Mouse (Mus musculus) ES-Bruce4 (cell line): ENCODE measurements around the gene Rbms3. TPM values are rescaled to one million over a fixed set of nuclear protein-coding genes. Genes with fewer than 3 reads are reported as not detected.

Experiments
- H3K27ac ChIP-seq: 2 replicates; pipeline ENCODE4 v1.5.1; 2012; ENCODE audit warnings: low read length, inconsistent platforms; ENCODE audit not compliant: insufficient read depth
- H3K27me3 ChIP-seq: 2 replicates; pipeline ENCODE4 v1.6.1; 2012; ENCODE audit warnings: mild to moderate bottlenecking, low read length, inconsistent platforms; ENCODE audit not compliant: control insufficient read depth, poor library complexity, insufficient read depth, severe bottlenecking
- H3K36me3 ChIP-seq: 2 replicates; pipeline ENCODE4 v1.6.1; 2012; ENCODE audit warnings: inconsistent platforms, mild to moderate bottlenecking, low read length, moderate library complexity; ENCODE audit not compliant: control insufficient read depth, poor library complexity, insufficient read depth, severe bottlenecking
- H3K4me1 ChIP-seq: one replicate; pipeline ENCODE4 v1.8.1; 2011; ENCODE audit warnings: low read length; ENCODE audit not compliant: control insufficient read depth, insufficient read depth
- H3K4me3 ChIP-seq: 2 replicates; pipeline ENCODE4 v1.5.1; 2011; ENCODE audit warnings: low read depth, mild to moderate bottlenecking, low read length
- H3K9ac ChIP-seq: 2 replicates; pipeline ENCODE4 v1.6.1; 2012; ENCODE audit warnings: low read depth, mild to moderate bottlenecking, inconsistent platforms; ENCODE audit not compliant: poor library complexity, severe bottlenecking
- H3K9me3 ChIP-seq: replicated peaks from 2 replicates; pipeline ENCODE4 v1.6.1; 2012; ENCODE audit warnings: mild to moderate bottlenecking, low read length, inconsistent platforms; ENCODE audit not compliant: control insufficient read depth, poor library complexity, insufficient read depth, severe bottlenecking
- CTCF ChIP-seq: IDR thresholded peaks from one replicate; pipeline ENCODE4 v1.8.1; 2011; ENCODE audit warnings: low read depth, low read length
- EP300 ChIP-seq: IDR thresholded peaks from 2 replicates; pipeline ENCODE4 v1.6.1; 2011; ENCODE audit warnings: low read depth, low read length; ENCODE audit not compliant: insufficient read depth
- POLR2A ChIP-seq: IDR thresholded peaks from one replicate; pipeline ENCODE4 v1.8.1; 2011; ENCODE audit warnings: low read length; ENCODE audit not compliant: insufficient read depth
- polyA plus RNA-seq: library from polyadenylated mRNA; stranded (reverse); fragments of >200 nt; gene quantifications from 2 replicates; pipeline ENCODE4 v1.2.4, GENCODE M21; 2011; ENCODE audit warnings: low read depth; ENCODE audit not compliant: missing spikeins, insufficient read depth, insufficient read length

Gene Rbms3
- polyA plus RNA-seq, 1 experiment, result 1.8 TPM

- H3K9me3 ChIP-seq, result no peaks in the 10 kb centered on the region
- no peak overlapping the region for H3K9ac ChIP-seq
- no peaks in the 10 kb centered on the region for H3K4me1 ChIP-seq
- no peaks in the 10 kb centered on the region for H3K36me3 ChIP-seq
- H3K4me3 ChIP-seq, result no peak overlapping the region
- no peaks in the 10 kb centered on the region for H3K27me3 ChIP-seq
- H3K27ac ChIP-seq, result no peak overlapping the region
- TF ChIP-seq CTCF (peak; percentile 47), EP300 (no peak)
Measured at GRCm38 (mm10) chr9:116977428-116977827, 652.3 kb downstream of the Rbms3 start.

- no peak for TF ChIP-seq EP300
- TF ChIP-seq CTCF, result peak; percentile 44
- no peak for TF ChIP-seq POLR2A
- H3K27ac ChIP-seq, result no peak overlapping the region
- H3K9ac ChIP-seq, result no peak overlapping the region
Measured at GRCm38 (mm10) chr9:116976575-116977408, 652.9 kb downstream of the Rbms3 start.

GRCm38 (mm10) chr9:116975269-116975668 is 654.4 kb downstream of the Rbms3 start:
- H3K27ac ChIP-seq, result no peak overlapping the region
- H3K4me3 ChIP-seq, result no peak overlapping the region
- no peaks in the 10 kb centered on the region for H3K36me3 ChIP-seq
- H3K9ac ChIP-seq, result no peak overlapping the region
- no peak for TF ChIP-seq POLR2A
- TF ChIP-seq CTCF, result no peak
- no peaks in the 10 kb centered on the region for H3K27me3 ChIP-seq
- H3K9me3 ChIP-seq, result no peaks in the 10 kb centered on the region
- H3K4me1 ChIP-seq, result no peaks in the 10 kb centered on the region

More at GRCm38 (mm10) chr9:116976575-116977408, 652.9 kb downstream of the Rbms3 start:
- H3K27me3 ChIP-seq, result no peaks in the 10 kb centered on the region
- no peak overlapping the region for H3K4me3 ChIP-seq
- no peaks in the 10 kb centered on the region for H3K4me1 ChIP-seq
- H3K36me3 ChIP-seq, result no peaks in the 10 kb centered on the region
- H3K9me3 ChIP-seq, result no peaks in the 10 kb centered on the region

GRCm38 (mm10) chr9:116974134-116974533 is 655.6 kb downstream of the Rbms3 start:
- H3K4me1 ChIP-seq, result no peaks in the 10 kb centered on the region
- TF ChIP-seq CTCF (peak; percentile 12), POLR2A (no peak), EP300 (no peak)
- no peak overlapping the region for H3K4me3 ChIP-seq
- no peak overlapping the region for H3K9ac ChIP-seq
- no peaks in the 10 kb centered on the region for H3K9me3 ChIP-seq
- H3K27me3 ChIP-seq, result no peaks in the 10 kb centered on the region
- H3K36me3 ChIP-seq, result no peaks in the 10 kb centered on the region
- no peak overlapping the region for H3K27ac ChIP-seq

- Histone ChIP-seq H3K27me3 (no peaks in the 10 kb centered on the region), H3K9ac (no peak overlapping the region), H3K4me1 (no peaks in the 10 kb centered on the region), H3K4me3 (no peak overlapping the region), H3K27ac (no peak overlapping the region), H3K36me3 (no peaks in the 10 kb centered on the region), H3K9me3 (no peaks in the 10 kb centered on the region)
- TF ChIP-seq POLR2A (no peak), CTCF (no peak), EP300 (no peak)
Measured at GRCm38 (mm10) chr9:116973594-116973993, 656.1 kb downstream of the Rbms3 start.

GRCm38 (mm10) chr9:116967317-116967716 is 662.4 kb downstream of the Rbms3 start:
- H3K27ac ChIP-seq, result no peak overlapping the region
- H3K27me3 ChIP-seq, result no peaks in the 10 kb centered on the region
- H3K36me3 ChIP-seq, result no peaks in the 10 kb centered on the region
- no peak overlapping the region for H3K4me3 ChIP-seq
- no peaks in the 10 kb centered on the region for H3K9me3 ChIP-seq
- no peak overlapping the region for H3K9ac ChIP-seq
- H3K4me1 ChIP-seq, result no peaks in the 10 kb centered on the region
- TF ChIP-seq EP300, result no peak
- no peak for TF ChIP-seq POLR2A
- TF ChIP-seq CTCF, result no peak
